Mouse (Mus musculus) heart, embryonic 15.5 days (tissue): Measurements from ENCODE around the gene Rhod. TPM values are rescaled to one million over a fixed set of nuclear protein-coding genes. Genes with fewer than 3 reads are reported as not detected.
"Not testable (repeated sequence)": the region's sequence is repeated elsewhere in the genome, so short reads cannot be mapped to it uniquely, and the experiment has no call there.

Experiments used
- ATAC-seq: fragments of 200-750 bp; cut with Nextera tagmentation; replicated peaks from 2 replicates; pipeline ENCODE4 v1.8.0; 2017; ENCODE audit warnings: low read depth, moderate TSS enrichment; ENCODE audit not compliant: insufficient number of reproducible peaks, insufficient read depth, low FRiP score
- H3K27ac ChIP-seq: fragments of 300-500 bp; sonication (generic); 2 replicates; pipeline ENCODE4 v1.5.1; 2015; ENCODE audit warnings: mild to moderate bottlenecking, inconsistent platforms
- H3K27me3 ChIP-seq: fragments of 300-500 bp; sonication (generic); 2 replicates; pipeline ENCODE4 v1.6.1; 2015; ENCODE audit warnings: inconsistent platforms
- H3K36me3 ChIP-seq: fragments of 300-500 bp; sonication (generic); 2 replicates; pipeline ENCODE4 v1.6.1; 2015; ENCODE audit warnings: mild to moderate bottlenecking, inconsistent platforms
- H3K4me1 ChIP-seq: fragments of 300-500 bp; sonication (generic); replicated peaks from 2 replicates; pipeline ENCODE4 v1.6.1; 2015; ENCODE audit warnings: inconsistent platforms
- H3K4me2 ChIP-seq: fragments of 300-500 bp; sonication (generic); 2 replicates; pipeline ENCODE4 v1.6.1; 2015; ENCODE audit warnings: inconsistent platforms, mild to moderate bottlenecking, moderate library complexity
- H3K4me3 ChIP-seq: fragments of 300-500 bp; sonication (generic); 2 replicates; pipeline ENCODE4 v1.5.1; 2015; ENCODE audit warnings: mild to moderate bottlenecking, inconsistent platforms
- H3K9ac ChIP-seq: fragments of 300-500 bp; sonication (generic); 2 replicates; pipeline ENCODE4 v1.6.1; 2015; ENCODE audit warnings: mild to moderate bottlenecking, inconsistent platforms
- H3K9me3 ChIP-seq: fragments of 300-500 bp; sonication (generic); replicated peaks from 2 replicates; pipeline ENCODE4 v1.6.1; 2016; ENCODE audit warnings: inconsistent platforms
- WGBS: fragments of 180-500 bp; shearing (Covaris S2); methylation state at CpG from one replicate; pipeline ENCODE4 v1.1.7; 2015; ENCODE audit warnings: mixed read lengths; 5-methylcytosine and 5-hydroxymethylcytosine counted together
- polyA plus RNA-seq: library from polyadenylated mRNA; unstranded; fragments of >200 nt; fragmentation: Nextera tagmentation; extraction: Ambion mirVana; gene quantifications from 2 replicates; pipeline ENCODE4 v1.2.1, GENCODE M21; 2015

Rhod gene
- polyA plus RNA-seq, 1 experiment from 2014 or later = 22.6 TPM

- H3K4me1 ChIP-seq = peaks cover 17% of the 10 kb centered on the region
- no peak overlapping the region for H3K9ac ChIP-seq
- no peaks in the 10 kb centered on the region for H3K9me3 ChIP-seq
- H3K4me3 ChIP-seq = no peak overlapping the region
- WGBS = 52% methylated on average over 3 of the region's 3 CpGs
- no peak for ATAC-seq
- no peak overlapping the region for H3K27ac ChIP-seq
- H3K4me2 ChIP-seq = no peak overlapping the region
- no peaks in the 10 kb centered on the region for H3K36me3 ChIP-seq
- peaks cover 31% of the 10 kb centered on the region for H3K27me3 ChIP-seq
Measured at GRCm38 (mm10) chr19:4474739-4475138, 35.5 kb upstream of the Rhod start.

DNA sequence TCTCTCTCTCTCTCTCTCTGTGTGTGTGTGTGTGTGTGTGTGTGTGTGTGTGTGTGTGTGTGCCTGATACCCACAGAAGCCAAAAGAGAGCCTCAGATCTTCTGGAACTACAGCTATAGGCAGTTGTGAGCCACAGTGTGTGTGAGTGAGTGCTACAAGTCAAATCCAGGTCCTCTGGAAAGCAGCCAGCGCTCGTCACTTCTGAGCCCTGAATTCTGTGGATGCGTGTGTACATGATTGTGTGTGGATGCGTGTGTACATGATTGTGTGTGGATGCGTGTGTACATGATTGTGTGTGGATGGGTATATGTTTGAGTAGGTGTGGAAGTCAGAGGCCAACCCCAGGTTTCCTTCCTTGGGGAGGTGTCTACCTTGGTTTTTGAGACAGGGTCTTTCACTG lies 34.3 kb upstream of the Rhod start:
- H3K9ac ChIP-seq = no peak overlapping the region
- peaks cover 17% of the 10 kb centered on the region for H3K4me1 ChIP-seq
- WGBS = 83% methylated on average over 5 of the region's 5 CpGs
- no peaks in the 10 kb centered on the region for H3K9me3 ChIP-seq
- ATAC-seq = no peak
- no peaks in the 10 kb centered on the region for H3K36me3 ChIP-seq
- no peak overlapping the region for H3K4me3 ChIP-seq
- H3K27ac ChIP-seq = no peak overlapping the region
- H3K27me3 ChIP-seq = peaks cover 34% of the 10 kb centered on the region
- no peak overlapping the region for H3K4me2 ChIP-seq

GRCm38 (mm10) chr19:4468363-4468762 lies 29.1 kb upstream of the Rhod start:
- H3K9me3 ChIP-seq = no peaks in the 10 kb centered on the region
- H3K36me3 ChIP-seq = no peaks in the 10 kb centered on the region
- no peak overlapping the region for H3K4me3 ChIP-seq
- H3K9ac ChIP-seq = no peak overlapping the region
- no peaks in the 10 kb centered on the region for H3K4me1 ChIP-seq
- no peak for ATAC-seq
- H3K4me2 ChIP-seq = no peak overlapping the region
- H3K27me3 ChIP-seq = peaks cover 3% of the 10 kb centered on the region; the same call in 1 of the 2 replicates
- WGBS = 31% methylated on average over 5 of the region's 5 CpGs
- H3K27ac ChIP-seq = no peak overlapping the region

- Histone ChIP-seq H3K4me1 (no peaks in the 10 kb centered on the region), H3K27ac (no peak overlapping the region), H3K4me3 (no peak overlapping the region), H3K9ac (no peak overlapping the region), H3K36me3 (no peaks in the 10 kb centered on the region), H3K27me3 (0 out of 2 replicates have a peak, but pooled peaks cover 3% of the 10 kb centered on the region), H3K4me2 (no peak overlapping the region), H3K9me3 (no peaks in the 10 kb centered on the region)
- 85% methylated on average over 4 of the region's 4 CpGs for WGBS
- ATAC-seq = no peak
Measured at GRCm38 (mm10) chr19:4464666-4465065, 25.4 kb upstream of the Rhod start.

GRCm38 (mm10) chr19:4461981-4462380 lies 22.7 kb upstream of the Rhod start:
- Histone ChIP-seq H3K9ac (no peak overlapping the region), H3K4me1 (no peaks in the 10 kb centered on the region), H3K36me3 (no peaks in the 10 kb centered on the region), H3K27ac (no peak overlapping the region), H3K27me3 (no peaks in the 10 kb centered on the region), H3K4me2 (no peak overlapping the region), H3K4me3 (no peak overlapping the region), H3K9me3 (no peaks in the 10 kb centered on the region)
- no peak for ATAC-seq
- WGBS = 68% methylated on average over 8 of the region's 8 CpGs

GRCm38 (mm10) chr19:4456227-4456626 lies 17.0 kb upstream of the Rhod start:
- 14% methylated on average over 11 of the region's 11 CpGs for WGBS
- no peak for ATAC-seq
- Histone ChIP-seq H3K27me3 (0 out of 2 replicates have a peak, but pooled peaks cover 7% of the 10 kb centered on the region), H3K9me3 (no peaks in the 10 kb centered on the region), H3K4me1 (peaks cover 7% of the 10 kb centered on the region; the same call in 1 of the 2 replicates), H3K4me2 (no peak overlapping the region), H3K4me3 (no peak overlapping the region), H3K27ac (no peak overlapping the region), H3K36me3 (no peaks in the 10 kb centered on the region), H3K9ac (no peak overlapping the region)

- H3K27ac ChIP-seq = no peak overlapping the region
- H3K4me2 ChIP-seq = no peak overlapping the region
- ATAC-seq = no peak
- no peaks in the 10 kb centered on the region for H3K36me3 ChIP-seq
- no peaks in the 10 kb centered on the region for H3K9me3 ChIP-seq
- H3K4me1 ChIP-seq = peaks cover 7% of the 10 kb centered on the region; the same call in 1 of the 2 replicates
- 73% methylated on average over 15 of the region's 15 CpGs for WGBS
- 0 out of 2 replicates have a peak, but pooled peaks cover 7% of the 10 kb centered on the region for H3K27me3 ChIP-seq
- no peak overlapping the region for H3K4me3 ChIP-seq
- H3K9ac ChIP-seq = no peak overlapping the region
Measured at GRCm38 (mm10) chr19:4455071-4455800, 16.0 kb upstream of the Rhod start.

DNA sequence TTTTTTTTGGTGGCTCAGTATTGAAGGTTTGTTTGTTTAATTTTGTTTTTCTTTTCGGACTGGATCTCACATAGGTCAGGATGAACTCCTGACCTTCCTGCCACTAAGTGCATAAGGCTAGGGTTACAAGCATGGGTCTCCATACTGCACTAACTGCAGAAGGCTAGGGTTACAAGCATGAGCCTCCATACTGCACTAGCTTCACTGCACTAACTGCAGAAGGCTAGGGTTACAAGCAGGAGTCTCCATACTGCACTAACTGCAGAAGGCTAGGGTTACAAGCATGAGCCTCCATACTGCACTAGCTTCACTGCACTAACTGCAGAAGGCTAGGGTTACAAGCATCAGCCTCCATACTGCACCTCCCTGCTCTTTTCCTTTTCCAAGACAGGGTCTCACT lies 14.8 kb upstream of the Rhod start:
- not testable (repeated sequence) for H3K36me3 ChIP-seq, H3K27ac ChIP-seq, H3K9me3 ChIP-seq, H3K27me3 ChIP-seq, H3K9ac ChIP-seq, H3K4me2 ChIP-seq, H3K4me3 ChIP-seq, ATAC-seq, H3K4me1 ChIP-seq
- 44% methylated on average over 1 of the region's 1 CpGs for WGBS

DNA sequence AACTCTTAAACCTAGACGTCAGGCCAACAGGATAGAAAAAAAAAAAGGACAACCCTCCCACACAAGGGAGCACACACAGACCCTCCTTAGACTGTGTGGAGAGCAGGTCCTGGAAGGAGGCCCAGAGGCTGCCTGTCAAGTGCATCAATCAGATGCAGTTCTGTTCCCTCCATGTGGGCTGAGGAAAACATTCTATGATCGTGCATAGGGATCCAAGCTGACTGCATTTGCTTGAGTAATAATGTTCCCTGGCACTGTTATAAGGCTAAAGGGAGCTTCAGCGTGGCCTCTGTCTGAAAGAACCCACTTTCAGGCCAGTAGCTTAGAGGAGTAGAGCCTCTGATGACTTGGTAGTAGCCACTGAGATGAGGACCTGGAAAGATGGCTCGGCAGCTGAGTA lies 13.3 kb upstream of the Rhod start:
- H3K27me3 ChIP-seq = 0 out of 2 replicates have a peak, but pooled peaks cover 7% of the 10 kb centered on the region
- H3K27ac ChIP-seq = no peak overlapping the region
- no peak overlapping the region for H3K9ac ChIP-seq
- H3K4me1 ChIP-seq = peaks cover 7% of the 10 kb centered on the region; the same call in 1 of the 2 replicates
- no peak overlapping the region for H3K4me3 ChIP-seq
- no peaks in the 10 kb centered on the region for H3K9me3 ChIP-seq
- 50% methylated on average over 4 of the region's 4 CpGs for WGBS
- H3K36me3 ChIP-seq = no peaks in the 10 kb centered on the region
- H3K4me2 ChIP-seq = no peak overlapping the region
- no peak for ATAC-seq

DNA sequence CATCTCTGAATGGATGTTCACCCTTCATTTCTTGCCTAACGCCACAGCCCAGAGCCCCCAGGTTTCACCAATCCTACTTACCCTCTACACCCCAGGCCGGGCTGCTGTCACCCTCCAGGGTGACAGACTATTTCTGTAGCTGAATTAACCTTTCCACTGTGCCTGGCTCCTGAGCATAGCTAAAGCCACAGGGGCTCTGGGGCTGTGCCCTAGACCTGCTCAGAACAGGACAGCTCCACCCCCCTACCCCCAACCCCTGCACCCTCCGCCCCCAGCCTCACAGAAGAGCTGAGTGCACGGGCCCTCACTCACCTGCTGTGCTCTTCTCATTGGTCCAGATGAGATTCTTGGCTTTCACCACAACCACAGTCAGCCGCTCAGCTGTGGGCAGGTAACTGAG lies 12.7 kb upstream of the Rhod start:
- no peak overlapping the region for H3K9ac ChIP-seq
- 41% methylated on average over 5 of the region's 5 CpGs for WGBS
- ATAC-seq = no peak; the same call in 1 of the 2 replicates
- H3K27me3 ChIP-seq = 0 out of 2 replicates have a peak, but pooled peaks cover 7% of the 10 kb centered on the region
- H3K4me3 ChIP-seq = no peak overlapping the region
- H3K4me2 ChIP-seq = no peak overlapping the region
- no peaks in the 10 kb centered on the region for H3K9me3 ChIP-seq
- peaks cover 7% of the 10 kb centered on the region; the same call in 1 of the 2 replicates for H3K4me1 ChIP-seq
- H3K27ac ChIP-seq = no peak overlapping the region
- H3K36me3 ChIP-seq = no peaks in the 10 kb centered on the region

GRCm38 (mm10) chr19:4451098-4451497 lies 11.9 kb upstream of the Rhod start:
- H3K27me3 ChIP-seq = no peaks in the 10 kb centered on the region
- no peak overlapping the region for H3K4me2 ChIP-seq
- 0 out of 2 replicates have a peak, but pooled peaks cover 2% of the 10 kb centered on the region for H3K4me1 ChIP-seq
- no peak overlapping the region for H3K4me3 ChIP-seq
- H3K9ac ChIP-seq = no peak overlapping the region
- no peaks in the 10 kb centered on the region for H3K36me3 ChIP-seq
- no peak overlapping the region for H3K27ac ChIP-seq
- ATAC-seq = no peak
- 59% methylated on average over 8 of the region's 8 CpGs for WGBS
- no peaks in the 10 kb centered on the region for H3K9me3 ChIP-seq

DNA sequence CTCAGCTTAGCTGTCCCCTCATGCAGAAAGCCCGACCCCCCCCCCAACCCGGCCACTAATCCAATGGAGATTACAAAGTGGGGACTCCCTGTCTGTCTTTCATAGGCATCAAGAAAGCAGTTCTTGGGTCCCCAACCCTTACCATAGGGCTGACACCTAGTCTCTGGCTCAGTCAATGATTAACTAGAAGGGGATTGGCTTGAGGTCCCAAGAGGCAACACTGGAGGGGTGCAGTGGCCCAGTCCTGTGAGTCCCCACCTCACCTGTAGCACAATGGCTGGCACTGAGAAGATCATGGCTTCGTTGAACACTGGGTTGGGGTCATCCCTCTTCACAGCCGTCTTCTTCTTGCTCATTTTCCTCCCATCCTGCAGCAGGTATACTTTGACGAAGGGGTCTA lies 11.4 kb upstream of the Rhod start:
- H3K27me3 ChIP-seq = no peaks in the 10 kb centered on the region
- H3K9me3 ChIP-seq = no peaks in the 10 kb centered on the region
- no peak overlapping the region for H3K27ac ChIP-seq
- 67% methylated on average over 5 of the region's 5 CpGs for whole genome bisulfite sequencing
- no peaks in the 10 kb centered on the region for H3K36me3 ChIP-seq
- 0 out of 2 replicates have a peak, but pooled peaks cover 2% of the 10 kb centered on the region for H3K4me1 ChIP-seq
- no peak for ATAC-seq
- H3K4me2 ChIP-seq = no peak overlapping the region
- no peak overlapping the region for H3K4me3 ChIP-seq
- H3K9ac ChIP-seq = no peak overlapping the region
